Mouse (Mus musculus) WW6 (cell line): Measurements from ENCODE around the gene Zfp644.
"Not testable (repeated sequence)": the region's sequence is repeated elsewhere in the genome, so short reads cannot be mapped to it uniquely, and the experiment has no call there.

ENCODE experiments used
- DNase-seq: peaks from one replicate; pipeline ENCODE4 v3.0.0-alpha.2; 2013; ENCODE audit warnings: low read depth, low spot score

The Zfp644 gene

DNA sequence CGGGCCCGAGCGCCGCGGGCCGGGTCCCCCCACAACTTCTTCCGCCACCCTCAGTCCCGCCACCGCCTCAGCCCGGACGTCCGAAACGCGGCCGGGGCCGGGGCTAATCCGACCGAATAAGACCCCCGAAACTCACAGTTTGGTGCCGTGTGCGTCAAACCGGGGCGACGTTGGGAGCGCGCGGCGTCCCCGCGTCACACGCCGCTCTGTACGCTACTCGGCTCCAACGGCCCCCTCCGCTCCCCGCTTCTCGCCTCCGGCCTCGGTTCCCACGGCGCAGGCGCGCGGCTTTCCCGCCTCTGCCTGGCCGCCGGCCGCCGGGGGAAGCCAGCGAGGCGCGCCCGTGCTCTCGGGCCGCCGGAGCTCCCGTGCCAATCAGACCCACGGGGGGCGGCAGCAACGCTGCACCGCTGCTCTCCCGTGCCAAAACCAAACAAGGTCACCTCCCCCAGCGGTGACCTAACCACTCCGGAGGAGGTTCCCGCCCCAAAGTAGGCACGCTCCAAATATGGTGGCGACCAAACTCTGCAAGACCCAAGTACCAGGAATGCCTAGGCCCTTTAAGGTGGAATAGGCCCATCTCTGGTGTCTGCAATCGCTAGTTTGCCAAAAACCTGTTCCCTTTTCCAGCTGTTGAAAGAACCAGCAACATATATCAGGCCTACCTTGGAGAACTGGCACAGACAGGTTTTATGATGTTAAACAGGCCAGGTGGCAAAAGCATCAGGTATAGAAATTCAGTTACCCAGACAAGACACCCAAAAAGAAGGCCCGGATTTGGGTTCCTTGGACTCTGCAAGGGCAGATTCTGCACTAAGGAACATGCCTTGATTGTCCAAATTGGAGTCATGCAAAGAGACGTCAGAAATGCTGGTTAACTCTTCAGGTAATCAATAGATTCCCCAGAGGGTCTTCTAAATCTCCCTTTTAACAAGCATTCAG, at the start of gene Zfp644:
TSS of gene Zfp644 (minus strand) at position 892 of the 942 bp plus-strand sequence.
- DNase-seq = peak; percentile 65

DNA sequence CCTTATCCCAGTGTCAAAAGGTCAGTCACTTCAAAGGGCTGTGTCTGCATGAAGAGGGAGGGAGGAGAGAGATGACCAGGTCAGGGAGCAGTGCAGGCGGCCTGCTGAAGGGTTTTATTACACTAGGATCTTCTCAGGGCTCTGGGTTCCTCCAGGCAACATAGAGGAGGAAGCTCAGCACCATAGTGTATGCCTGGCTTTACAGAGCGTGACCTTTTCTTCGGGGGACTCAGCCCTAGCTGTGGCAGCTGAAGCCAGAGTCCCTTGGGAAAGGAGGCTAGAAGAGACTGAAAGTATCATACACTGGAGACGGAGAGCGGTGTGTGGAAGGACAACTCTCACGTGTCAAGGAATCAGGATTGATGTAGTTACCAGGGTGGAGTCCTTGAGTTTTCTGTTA, 42.6 kb upstream of the Zfp644 start:
- no peak for DNase-seq

DNA sequence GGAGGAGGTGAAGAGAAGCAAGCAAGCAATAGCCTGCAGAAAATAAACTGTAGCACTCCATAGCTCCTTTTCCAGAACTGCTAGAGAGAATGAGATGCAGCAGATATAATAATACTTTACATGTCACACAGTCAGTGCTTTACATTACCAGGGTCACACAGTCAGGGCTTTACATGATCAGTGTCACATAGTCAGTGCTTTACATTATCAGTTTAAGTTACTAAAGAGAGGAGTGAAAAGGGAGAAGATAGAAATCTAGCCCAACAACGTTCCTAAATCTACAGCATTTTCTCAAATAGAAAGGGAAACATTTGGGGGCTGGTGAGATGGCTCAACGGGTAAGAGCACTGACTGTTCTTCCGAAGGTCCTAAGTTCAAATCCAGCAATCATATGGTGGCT, 26.4 kb upstream of the Zfp644 start:
- no peak for DNase-seq

DNA sequence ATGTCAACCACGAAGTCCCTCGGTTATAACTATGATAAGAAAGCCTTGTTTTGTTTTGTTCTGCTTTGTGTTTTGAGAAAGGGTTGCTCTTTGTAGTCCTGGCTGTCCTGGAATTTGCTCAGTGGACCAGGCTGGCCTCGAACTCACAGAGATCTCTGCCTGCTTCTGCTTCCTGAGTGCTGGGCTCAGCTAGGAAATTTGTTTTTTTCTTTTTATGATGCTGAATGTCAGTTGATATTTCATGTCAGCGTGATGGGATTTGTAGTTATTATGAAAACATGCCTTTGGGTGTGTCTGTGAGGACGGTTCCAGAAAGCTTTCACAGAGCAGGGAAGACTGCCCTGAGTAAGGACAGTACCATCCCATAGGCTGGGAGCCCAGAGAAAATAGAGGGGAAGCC, 25.7 kb upstream of the Zfp644 start:
- DNase-seq = no peak

DNA sequence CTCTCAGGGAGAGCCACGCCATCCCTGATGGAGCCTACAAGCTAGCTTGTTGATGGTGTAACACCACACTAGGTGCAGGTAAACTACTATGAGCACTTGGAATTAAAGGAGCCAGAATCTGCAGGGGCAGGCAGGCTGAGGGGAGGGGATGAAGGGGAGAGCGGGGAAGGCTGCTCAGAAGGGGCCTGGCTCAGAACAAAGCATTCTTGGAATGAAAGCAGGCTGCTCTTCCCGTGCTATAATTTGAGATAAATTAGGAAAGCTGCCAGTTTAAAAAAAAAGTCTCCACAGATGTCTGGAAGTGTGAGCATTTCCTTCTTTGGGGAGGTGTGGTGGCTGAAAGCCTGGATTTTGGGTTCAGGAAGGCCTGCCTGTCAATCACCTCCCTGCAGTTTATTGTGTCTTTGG, 14.8 kb upstream of the Zfp644 start:
- no peak for DNase-seq

DNA sequence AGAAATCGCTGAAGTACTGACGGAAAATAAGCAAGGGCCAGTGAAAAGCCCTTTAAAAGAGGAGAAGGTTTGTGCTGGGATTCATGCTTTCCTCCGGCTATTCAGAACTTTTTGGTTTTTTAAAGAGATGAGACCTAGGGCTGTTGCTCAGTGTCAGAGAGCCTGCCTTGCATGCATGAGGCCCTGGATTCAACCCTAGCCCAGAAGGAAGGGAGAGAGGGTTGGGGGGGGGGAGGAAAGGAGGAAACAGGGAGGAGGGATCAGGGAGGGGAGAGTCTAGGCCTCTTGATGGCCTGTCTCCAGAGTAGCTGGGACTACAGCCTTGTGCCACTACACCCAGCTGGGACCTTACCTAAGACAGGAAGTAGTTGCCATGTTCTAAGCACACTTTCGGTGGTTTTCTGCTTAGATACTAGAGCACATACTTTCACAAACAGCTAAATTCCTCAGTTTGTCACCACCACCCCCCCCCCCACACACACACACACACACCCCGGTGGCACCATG, 14.2 kb upstream of the Zfp644 start:
- no peak for DNase-seq

DNA sequence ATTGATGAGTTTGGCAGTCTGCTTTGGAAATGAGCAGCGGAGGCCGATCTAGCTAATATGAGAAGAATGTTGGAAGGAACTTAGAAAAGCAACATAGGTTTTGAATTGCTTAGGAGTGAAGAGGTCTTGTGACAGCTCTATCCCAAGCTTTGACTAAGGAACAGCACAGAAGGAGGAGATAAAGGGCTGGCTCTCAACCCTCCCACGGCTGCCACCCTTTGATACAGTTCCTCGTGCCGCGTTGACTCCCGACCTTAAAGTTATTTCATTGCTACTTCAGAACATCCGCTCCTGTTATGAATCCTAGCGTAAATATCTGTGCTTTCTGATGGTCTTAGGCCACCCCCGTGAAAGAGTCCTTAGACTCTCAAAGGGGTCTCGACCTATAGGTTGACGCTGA, 13.5 kb upstream of the Zfp644 start:
- no peak for DNase-seq

DNA sequence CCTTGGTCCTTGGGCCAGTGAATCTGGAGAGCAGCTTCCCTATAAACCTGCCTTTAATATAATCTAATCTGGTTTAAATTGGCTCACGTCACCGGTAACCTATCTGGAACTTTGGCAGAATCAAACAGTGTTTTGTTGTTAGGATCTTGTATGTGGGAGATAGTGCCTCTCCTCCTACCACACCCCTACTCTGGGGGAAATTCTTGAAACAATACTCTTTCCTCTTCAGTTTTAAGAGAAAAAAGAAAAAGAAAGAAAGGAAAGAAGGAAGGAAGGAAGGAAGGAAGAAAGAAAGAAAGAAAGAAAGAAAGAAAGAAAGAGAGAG, 13.0 kb upstream of the Zfp644 start:
- no peak for DNase-seq

DNA sequence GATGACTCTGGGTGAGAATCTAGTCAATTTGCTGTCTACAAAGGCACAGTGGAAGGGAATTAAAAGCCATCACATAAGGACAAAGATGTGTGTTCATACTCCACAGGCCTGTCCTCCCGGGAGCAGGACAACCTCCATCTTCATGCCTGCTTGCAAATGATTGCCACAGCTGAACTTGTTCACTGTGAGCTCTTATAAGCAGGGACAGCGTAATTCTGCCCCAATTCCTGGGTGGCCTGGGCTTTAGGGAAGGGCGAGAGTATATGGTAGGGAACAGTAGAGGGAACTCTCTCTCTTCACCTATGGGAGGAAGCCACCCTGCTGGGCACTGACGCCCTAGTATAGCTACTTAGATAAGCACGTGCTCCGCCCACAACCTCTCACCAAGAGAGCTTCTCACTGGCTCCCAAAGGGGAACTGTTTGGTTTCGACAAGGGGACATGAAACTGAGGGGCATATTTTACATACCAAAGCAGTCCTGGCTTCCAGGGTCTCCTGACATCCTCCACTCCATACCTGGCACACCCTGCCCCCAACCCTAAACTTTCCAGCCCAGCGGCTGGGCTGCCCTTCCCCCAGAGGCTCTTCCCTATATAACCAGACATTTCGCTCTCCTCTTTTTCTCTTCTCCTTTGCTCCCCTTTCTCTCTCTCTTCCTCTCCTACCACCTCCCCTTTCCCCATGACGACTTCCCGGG, 12.4 kb upstream of the Zfp644 start:
- DNase-seq = no peak

DNA sequence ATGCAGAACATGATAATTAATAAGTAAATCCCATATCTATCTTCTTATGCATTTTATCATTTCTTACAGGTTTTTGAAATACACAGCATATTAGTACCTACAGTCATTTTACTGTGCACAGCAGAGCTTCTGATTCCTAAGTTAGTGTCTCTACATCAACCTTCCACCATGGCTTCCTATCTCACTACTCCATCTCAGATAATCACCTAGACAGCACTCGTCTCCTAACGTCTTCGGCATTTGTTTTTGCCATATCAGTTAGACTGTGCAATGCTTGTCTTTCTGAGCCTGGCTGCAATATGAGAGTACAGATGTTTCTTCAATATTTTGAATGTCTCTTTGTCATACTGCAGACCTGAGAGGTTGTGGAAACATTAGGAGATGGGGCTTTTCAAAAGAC, 9.3 kb upstream of the Zfp644 start:
- no peak for DNase-seq

DNA sequence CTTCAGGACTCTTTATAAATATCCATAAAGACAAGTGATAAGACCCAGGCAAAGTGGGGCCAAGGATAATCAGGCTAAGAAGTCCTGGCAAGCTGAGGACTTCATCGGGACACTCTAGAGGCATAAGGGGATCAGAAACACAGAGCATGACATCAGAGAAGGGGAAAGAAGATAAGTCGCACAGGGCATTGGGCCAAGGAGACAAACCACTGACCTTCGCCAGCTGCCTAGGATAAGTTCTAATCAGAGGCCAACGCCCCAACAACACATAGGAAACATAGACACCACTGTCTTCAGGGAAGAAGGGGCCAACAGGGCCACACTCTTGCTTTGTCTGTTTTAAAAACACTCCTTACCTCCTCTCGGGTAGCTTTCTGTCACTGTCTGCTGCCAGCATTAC, 8.1 kb upstream of the Zfp644 start:
- DNase-seq = no peak

DNA sequence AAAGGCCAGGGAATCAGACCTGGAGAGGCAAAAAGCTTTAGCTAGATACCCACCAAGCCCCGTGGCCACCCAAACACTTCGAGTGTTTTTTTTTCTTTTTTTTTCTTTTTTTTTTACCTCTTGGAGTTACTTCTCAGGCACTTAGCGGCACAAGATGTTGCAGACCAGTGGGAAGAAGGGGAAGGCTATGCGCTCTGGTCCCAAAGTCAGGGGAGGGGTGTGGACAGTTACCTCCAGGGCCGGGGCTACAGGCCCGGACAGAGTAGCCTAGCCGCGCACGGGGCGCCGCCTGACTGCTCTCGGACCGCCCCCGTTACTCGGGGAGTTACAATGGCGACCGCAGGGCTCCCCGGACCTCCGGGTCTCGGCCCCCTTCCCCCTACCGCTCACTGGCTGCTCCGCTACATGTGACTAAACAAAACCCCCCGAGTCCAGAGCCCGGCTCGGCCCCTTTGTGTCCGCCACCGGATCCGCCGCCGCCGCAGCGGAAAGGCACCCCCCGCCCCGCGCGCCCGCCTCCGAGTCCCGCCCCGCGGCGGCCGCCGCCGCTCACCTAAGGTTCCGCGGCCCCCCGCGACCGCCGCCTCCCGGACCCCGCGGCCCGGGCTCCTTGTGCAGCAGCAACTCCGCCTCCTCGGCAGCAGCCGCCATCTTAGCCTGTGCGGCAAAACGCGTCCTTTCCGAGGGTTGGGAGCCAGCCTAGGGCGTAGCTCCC, 1.2 kb downstream of the Zfp644 start:
- no peak for DNase-seq

DNA sequence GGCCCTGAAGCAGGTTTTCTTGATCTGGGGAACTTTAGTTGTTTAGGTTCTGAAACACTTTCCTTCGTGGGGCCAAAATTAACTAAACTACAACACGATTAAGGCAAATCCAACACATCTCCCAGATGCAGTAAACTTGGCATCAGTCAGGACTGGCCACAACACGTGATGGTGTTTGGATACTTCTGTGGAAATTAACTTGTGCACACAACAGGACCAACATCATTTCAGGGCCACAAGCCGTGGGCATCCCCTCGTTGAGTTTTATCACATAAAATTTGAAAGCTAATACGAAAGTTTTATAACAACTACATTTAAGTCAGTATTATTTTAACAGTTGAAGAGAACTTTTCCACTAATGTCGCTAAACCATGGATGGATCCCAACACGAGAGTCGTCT, 1.9 kb downstream of the Zfp644 start:
- no peak for DNase-seq

DNA sequence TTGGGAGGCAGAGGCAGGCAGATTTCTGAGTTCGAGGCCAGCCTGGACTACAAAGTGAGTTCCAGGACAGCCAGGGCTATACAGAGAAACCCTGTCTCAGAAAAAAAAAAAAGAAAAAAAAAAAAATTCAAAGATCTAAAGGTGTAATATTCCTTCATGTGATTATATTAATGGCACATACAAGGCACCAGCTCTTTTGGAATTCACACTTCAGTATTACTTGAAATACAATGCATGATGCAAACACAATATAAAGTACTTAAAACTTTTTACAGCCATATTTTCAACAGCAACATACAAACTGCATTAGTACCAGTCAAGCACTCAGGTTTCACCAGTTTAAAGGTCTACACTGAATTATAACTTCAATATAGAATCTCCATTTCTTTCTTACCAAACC, 2.4 kb downstream of the Zfp644 start:
- no peak for DNase-seq

DNA sequence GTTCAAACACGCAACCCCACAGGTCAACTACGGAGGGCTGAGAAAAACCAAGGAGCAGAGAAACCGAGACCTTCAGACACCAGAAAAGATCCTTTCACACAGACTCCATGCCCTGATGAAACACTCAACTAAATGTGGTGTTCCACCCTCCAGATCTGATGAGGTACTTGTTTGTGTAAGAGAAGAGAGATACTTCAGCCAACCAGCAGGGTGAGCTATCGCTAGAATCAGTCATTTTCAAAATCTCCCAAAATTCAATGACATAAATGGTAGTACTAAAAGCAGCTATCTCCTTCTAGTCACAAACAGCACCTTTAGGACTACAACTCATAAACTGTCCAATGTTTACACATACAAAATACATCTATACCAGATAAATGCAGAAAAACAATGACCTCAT, 4.1 kb downstream of the Zfp644 start:
- DNase-seq = no peak

DNA sequence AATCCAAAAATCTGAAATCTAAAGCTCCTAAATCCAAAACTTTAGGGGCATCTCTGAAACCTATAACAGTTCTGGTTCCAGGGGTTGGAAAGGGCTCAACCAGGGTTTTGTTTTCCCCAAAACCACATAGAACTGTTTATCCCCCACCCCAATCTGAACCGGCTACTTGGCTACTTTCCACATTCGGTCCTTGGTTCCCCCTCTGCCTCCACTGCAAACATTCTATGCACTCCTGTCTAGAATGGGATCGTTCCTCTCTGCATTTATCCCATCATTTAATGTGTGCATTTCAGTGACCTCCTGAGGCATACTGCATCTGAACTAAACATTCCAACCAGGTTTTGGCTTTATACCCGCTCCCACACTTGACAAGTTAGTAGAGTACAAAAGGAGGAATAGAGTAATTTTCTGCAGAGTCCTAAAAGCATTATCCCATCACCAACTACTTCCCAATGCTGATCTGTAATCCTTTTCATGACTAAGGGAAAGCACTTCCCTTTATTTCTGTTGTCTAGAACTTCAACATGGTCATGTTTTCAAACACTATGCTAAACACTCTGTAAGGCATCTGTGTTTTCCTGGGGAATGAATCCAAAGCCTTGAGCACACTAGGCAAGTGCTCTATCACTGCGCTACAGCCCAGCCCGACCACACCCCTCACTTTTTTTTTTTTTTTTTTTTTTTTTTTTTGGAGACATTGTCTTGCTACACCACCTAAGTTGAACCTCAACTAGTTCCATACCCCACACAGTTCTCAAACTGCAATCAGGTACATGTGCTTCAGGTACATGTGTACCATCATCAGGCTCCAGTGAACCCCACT, 16.2 kb downstream of the Zfp644 start:
- DNase-seq = no peak

DNA sequence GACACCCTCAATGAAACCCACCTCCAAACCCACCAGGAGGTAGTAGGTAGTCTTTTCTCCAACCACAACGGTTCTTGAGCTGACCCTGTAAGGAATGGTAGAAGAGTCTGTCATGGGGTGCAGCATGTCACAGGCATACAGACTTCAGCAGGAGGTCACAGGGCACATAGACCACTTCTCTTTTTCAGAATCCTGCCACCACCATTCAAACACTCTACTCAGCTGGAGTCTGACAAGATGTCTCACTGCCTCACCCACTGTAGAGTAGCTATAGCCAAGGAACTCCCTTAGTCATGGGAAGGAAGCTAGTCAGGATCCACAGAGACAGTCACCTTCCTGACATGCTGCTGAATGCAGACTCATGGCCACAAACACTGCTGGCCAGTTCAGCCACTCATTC, 17.4 kb downstream of the Zfp644 start:
- DNase-seq = no peak

DNA sequence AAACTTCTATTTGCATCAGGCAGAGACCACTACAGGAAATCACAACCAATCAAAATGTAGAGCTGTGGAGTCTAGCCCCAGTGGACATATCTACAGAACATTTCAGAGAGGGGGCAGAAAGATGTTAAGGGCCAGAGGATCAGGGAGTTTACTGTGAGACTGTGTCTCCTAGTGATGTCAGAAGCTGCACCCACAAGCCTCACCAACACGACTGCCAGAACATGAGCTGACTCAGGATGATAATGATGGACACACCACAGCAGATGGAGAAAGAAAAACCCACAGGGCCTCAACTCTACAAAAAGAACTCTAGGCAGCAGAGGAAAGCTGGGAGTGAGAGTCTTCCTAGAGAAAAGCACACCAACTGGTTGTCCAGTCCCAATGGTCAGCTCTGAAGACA, 18.3 kb downstream of the Zfp644 start:
- not testable (repeated sequence) for DNase-seq

DNA sequence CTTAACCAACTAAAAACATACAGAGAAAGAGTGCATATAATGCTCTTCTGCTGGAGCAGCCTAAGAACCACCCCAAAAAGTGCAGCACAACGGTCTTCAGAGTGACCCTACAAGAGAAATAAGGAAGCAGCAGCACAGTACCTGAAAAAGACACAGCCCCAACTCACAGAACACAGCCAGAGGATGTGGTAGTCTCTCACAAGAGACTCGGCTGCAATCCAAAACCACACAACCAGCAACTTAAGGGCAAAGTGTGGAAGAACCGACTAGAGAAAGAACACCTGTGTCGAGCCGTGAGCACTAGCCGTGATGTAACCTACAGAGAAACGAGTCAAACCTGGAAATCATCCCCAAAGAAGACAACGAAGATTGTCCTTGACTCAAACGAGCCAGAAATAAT, 20.3 kb downstream of the Zfp644 start:
- DNase-seq = no peak

DNA sequence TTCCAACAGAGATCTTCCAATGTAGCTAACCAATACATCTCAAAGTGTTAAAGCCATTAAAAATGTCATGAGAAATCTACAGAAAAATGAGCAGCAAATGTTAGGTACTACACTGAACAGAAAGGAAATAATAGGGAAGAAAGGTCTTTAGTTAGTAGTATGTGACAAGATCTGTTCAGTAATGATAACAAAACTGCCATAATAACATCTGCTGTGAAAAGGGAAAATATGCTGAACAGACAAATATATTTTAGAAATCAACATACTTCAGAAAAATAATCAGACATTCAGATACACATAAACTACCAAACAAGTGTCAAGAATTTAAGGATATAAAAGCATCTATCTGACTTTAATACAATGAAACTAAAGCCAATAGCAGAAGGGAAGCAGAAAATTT, 24.5 kb downstream of the Zfp644 start:
- no peak for DNase-seq

DNA sequence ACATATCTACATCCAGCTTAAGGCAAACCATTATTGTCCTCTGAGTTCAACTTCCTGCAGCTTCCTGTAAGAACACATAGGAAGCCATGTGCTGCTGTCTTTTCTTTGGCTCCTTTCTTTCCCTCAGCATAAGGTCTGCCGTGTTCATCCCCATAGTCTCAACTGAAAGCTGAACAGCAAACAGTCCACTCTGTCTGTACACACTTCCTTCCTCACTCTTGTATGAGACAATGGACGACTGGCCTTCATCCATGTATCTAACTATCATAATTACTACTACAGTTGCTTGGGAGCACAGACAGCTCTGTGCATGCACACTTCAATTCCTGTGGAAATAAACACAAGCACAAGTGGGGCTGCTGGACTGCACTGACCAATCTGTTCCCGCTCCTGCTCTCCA, 25.2 kb downstream of the Zfp644 start:
- no peak for DNase-seq

DNA sequence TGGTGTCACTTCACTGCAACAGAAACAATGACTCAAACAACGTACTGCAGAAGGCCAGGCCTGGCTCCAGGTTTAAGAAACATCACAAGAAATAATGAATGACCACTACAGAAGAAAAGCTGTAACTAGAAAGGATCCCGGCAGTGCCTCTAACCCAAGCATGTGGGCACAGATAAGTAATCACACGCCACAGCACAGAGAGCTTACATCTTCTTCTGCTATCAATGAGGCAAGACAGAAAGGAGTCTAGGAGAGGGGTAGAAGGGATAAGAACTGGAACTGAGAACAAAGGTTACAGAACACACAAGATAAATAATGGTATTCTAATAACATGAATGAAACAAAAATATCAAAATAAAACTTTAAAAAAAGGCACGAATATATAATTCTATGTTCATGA, 32.2 kb downstream of the Zfp644 start:
- DNase-seq = no peak
